Mouse (Mus musculus) E14TG2a.4 (cell line): Measurements from ENCODE around the gene Ptov1.

Source experiments
- CTCF ChIP-seq: conservative IDR thresholded peaks from 2 replicates; pipeline ENCODE4 v1.5.1; 2014; ENCODE audit warnings: low read length
- NANOG ChIP-seq: IDR thresholded peaks from 2 replicates; pipeline ENCODE4 v1.6.1; 2014; ENCODE audit warnings: borderline replicate concordance, low read length, mixed read lengths

GRCm38 (mm10) chr7:44819391-44819790 is 50.2 kb downstream of the Ptov1 start:
- TF ChIP-seq CTCF (no peak), NANOG (no peak)
